Mouse (Mus musculus) CH12.LX (cell line): Measurements from ENCODE around the gene Epha2. TPM values are rescaled to one million over a fixed set of nuclear protein-coding genes. Genes with fewer than 3 reads are reported as not detected.

Source experiments
- DNase-seq: peaks from one replicate; pipeline ENCODE4 v3.0.0-alpha.2; 2013; ENCODE audit errors: extremely low read depth
- H3K27ac ChIP-seq: 2 replicates; pipeline ENCODE4 v1.5.1; 2012; ENCODE audit warnings: low read depth, mild to moderate bottlenecking, control low read depth, moderate library complexity; ENCODE audit not compliant: insufficient read depth
- H3K27me3 ChIP-seq: replicated peaks from 2 replicates; pipeline ENCODE3; 2012; ENCODE audit warnings: inconsistent platforms
- H3K36me3 ChIP-seq, 2 experiments: replicated peaks in 1 of 2; 2 replicates each; pipeline versions ENCODE3 to v1.6.1; 2012; ENCODE audit warnings: inconsistent platforms in 1 of 2, low read length in 1 of 2, mild to moderate bottlenecking in 1 of 2, mixed read lengths in 1 of 2, moderate library complexity in 1 of 2; ENCODE audit not compliant: control insufficient read depth in 1 of 2, insufficient read depth in 1 of 2
- H3K4me1 ChIP-seq, 2 experiments: 2 replicates each; pipeline ENCODE4 v1.6.1; 2012; ENCODE audit warnings: inconsistent platforms in 1 of 2, moderate library complexity in 1 of 2; ENCODE audit not compliant: insufficient read depth in 2 of 2, control insufficient read depth in 1 of 2
- H3K4me2 ChIP-seq: 2 replicates; pipeline ENCODE4 v1.6.1; 2012; ENCODE audit warnings: low read depth, mild to moderate bottlenecking, control low read depth; ENCODE audit not compliant: poor library complexity, insufficient read depth, severe bottlenecking
- H3K4me3 ChIP-seq, 3 experiments: fragments of 150-350 bp in 1 of 3; sonication (generic) in 1 of 3; replicated peaks in 1 of 3; 2 replicates each; pipeline versions ENCODE3 to v1.5.1; 2011 to 2012; ENCODE audit warnings: low read depth in 2 of 3, low read length in 2 of 3, mild to moderate bottlenecking in 2 of 3, moderate library complexity in 2 of 3, control low read depth in 1 of 3, improper control_type of control experiment in 1 of 3, inconsistent platforms in 1 of 3, mixed read lengths in 1 of 3; ENCODE audit not compliant: poor library complexity in 1 of 3
- H3K79me2 ChIP-seq: replicated peaks from 2 replicates; pipeline ENCODE4 v1.6.1; 2012; ENCODE audit warnings: mild to moderate bottlenecking, moderate library complexity; ENCODE audit not compliant: control insufficient read depth, poor library complexity, insufficient read depth, severe bottlenecking; ENCODE audit errors: extremely low read depth
- H3K9ac ChIP-seq: 2 replicates; pipeline ENCODE4 v1.6.1; 2012; ENCODE audit warnings: low read depth, mild to moderate bottlenecking, control low read depth, moderate library complexity; ENCODE audit not compliant: insufficient read depth
- H3K9me3 ChIP-seq: replicated peaks from 2 replicates; pipeline ENCODE3; 2012; ENCODE audit warnings: low read length, inconsistent platforms, mixed read lengths
- CHD1 ChIP-seq: IDR thresholded peaks from 2 replicates; pipeline ENCODE4 v1.6.1; 2012; ENCODE audit warnings: low read depth, low read length, improper control_type of control experiment, inconsistent platforms
- CHD2 ChIP-seq: IDR thresholded peaks from 2 replicates; pipeline ENCODE4 v1.6.1; 2011; ENCODE audit warnings: low read length, improper control_type of control experiment
- CTCF ChIP-seq, 2 experiments: IDR thresholded peaks in 1 of 2; conservative IDR thresholded peaks in 1 of 2; 2 replicates each; pipeline ENCODE4 v1.5.1; 2011 to 2012; ENCODE audit warnings: low read depth in 2 of 2, low read length in 2 of 2, improper control_type of control experiment in 1 of 2, inconsistent platforms in 1 of 2, mild to moderate bottlenecking in 1 of 2, moderate library complexity in 1 of 2
- EP300 ChIP-seq: IDR thresholded peaks from 2 replicates; pipeline ENCODE4 v1.6.1; 2011; ENCODE audit warnings: low read length, improper control_type of control experiment
- HCFC1 ChIP-seq: IDR thresholded peaks from 2 replicates; pipeline ENCODE4 v1.6.1; 2012; ENCODE audit warnings: low read depth, mild to moderate bottlenecking, inconsistent platforms, low read length, improper control_type of control experiment
- IRF4 ChIP-seq: IDR thresholded peaks from 2 replicates; pipeline ENCODE4 v1.6.1; 2014; ENCODE audit warnings: low read depth, mild to moderate bottlenecking, inconsistent platforms, low read length, improper control_type of control experiment
- JUN ChIP-seq: IDR thresholded peaks from 2 replicates; pipeline ENCODE4 v1.6.1; 2011; ENCODE audit warnings: low read depth, mild to moderate bottlenecking, low read length, improper control_type of control experiment, moderate library complexity; ENCODE audit not compliant: insufficient read depth
- JUND ChIP-seq: conservative IDR thresholded peaks from 2 replicates; pipeline ENCODE4 v1.6.1; 2011; ENCODE audit warnings: low read depth, low read length, improper control_type of control experiment
- KAT2A ChIP-seq: IDR thresholded peaks from 2 replicates; pipeline ENCODE4 v1.6.1; 2012; ENCODE audit warnings: low read length, improper control_type of control experiment, inconsistent platforms; ENCODE audit not compliant: insufficient replicate concordance
- MAFK ChIP-seq: IDR thresholded peaks from 2 replicates; pipeline ENCODE4 v1.6.1; 2011; ENCODE audit warnings: low read length, improper control_type of control experiment; ENCODE audit not compliant: insufficient replicate concordance
- MAZ ChIP-seq: IDR thresholded peaks from 2 replicates; pipeline ENCODE4 v1.6.1; 2012; ENCODE audit warnings: low read depth, mild to moderate bottlenecking, inconsistent platforms, low read length, improper control_type of control experiment, moderate library complexity
- MEF2A ChIP-seq: IDR thresholded peaks from 2 replicates; pipeline ENCODE4 v1.6.1; 2014; ENCODE audit warnings: low read depth, mild to moderate bottlenecking, inconsistent platforms, low read length, improper control_type of control experiment, borderline replicate concordance
- MXI1 ChIP-seq: IDR thresholded peaks from 2 replicates; pipeline ENCODE4 v1.6.1; 2011; ENCODE audit warnings: mild to moderate bottlenecking, low read depth, low read length, improper control_type of control experiment
- MYC ChIP-seq: IDR thresholded peaks from 2 replicates; pipeline ENCODE4 v1.6.1; 2011; ENCODE audit warnings: low read depth, mild to moderate bottlenecking, improper control_type of control experiment, low read length
- NRF1 ChIP-seq: IDR thresholded peaks from 2 replicates; pipeline ENCODE4 v1.6.1; 2014; ENCODE audit warnings: low read depth, mild to moderate bottlenecking, inconsistent platforms, low read length, improper control_type of control experiment, moderate library complexity
- POLR2A ChIP-seq: IDR thresholded peaks from 2 replicates; pipeline ENCODE4 v1.6.1; 2011; ENCODE audit warnings: low read depth, mild to moderate bottlenecking, improper control_type of control experiment, low read length
- POLR2AphosphoS2 ChIP-seq: IDR thresholded peaks from 2 replicates; pipeline ENCODE4 v1.6.1; 2011; ENCODE audit warnings: low read depth, low read length, improper control_type of control experiment
- RAD21 ChIP-seq: IDR thresholded peaks from 2 replicates; pipeline ENCODE4 v1.6.1; 2011; ENCODE audit warnings: low read depth, mild to moderate bottlenecking, low read length, improper control_type of control experiment, moderate library complexity
- RCOR1 ChIP-seq: conservative IDR thresholded peaks from 2 replicates; pipeline ENCODE4 v1.6.1; 2012; ENCODE audit warnings: low read depth, mild to moderate bottlenecking, inconsistent platforms, low read length, improper control_type of control experiment
- SIN3A ChIP-seq: IDR thresholded peaks from 2 replicates; pipeline ENCODE4 v1.6.1; 2012; ENCODE audit warnings: low read length, improper control_type of control experiment, inconsistent platforms
- SMC3 ChIP-seq: IDR thresholded peaks from 2 replicates; pipeline ENCODE4 v1.6.1; 2011; ENCODE audit warnings: low read depth, low read length, improper control_type of control experiment
- TBP ChIP-seq: conservative IDR thresholded peaks from 2 replicates; pipeline ENCODE4 v1.6.1; 2011; ENCODE audit warnings: low read depth, low read length, improper control_type of control experiment
- TCF12 ChIP-seq: IDR thresholded peaks from 2 replicates; pipeline ENCODE4 v1.6.1; 2014; ENCODE audit warnings: low read depth, mild to moderate bottlenecking, inconsistent platforms, low read length, improper control_type of control experiment
- USF1 ChIP-seq: IDR thresholded peaks from 2 replicates; pipeline ENCODE4 v1.6.1; 2014; ENCODE audit warnings: low read depth, mild to moderate bottlenecking, inconsistent platforms, low read length, improper control_type of control experiment
- USF2 ChIP-seq: conservative IDR thresholded peaks from 2 replicates; pipeline ENCODE4 v1.6.1; 2011; ENCODE audit warnings: low read depth, low read length, improper control_type of control experiment
- ZC3H11A ChIP-seq: IDR thresholded peaks from 2 replicates; pipeline ENCODE4 v1.6.1; 2012; ENCODE audit warnings: low read depth, mild to moderate bottlenecking, inconsistent platforms, low read length, improper control_type of control experiment
- ZKSCAN1 ChIP-seq: IDR thresholded peaks from 2 replicates; pipeline ENCODE4 v1.6.1; 2012; ENCODE audit warnings: low read depth, inconsistent platforms, low read length, improper control_type of control experiment, borderline replicate concordance
- ZMIZ1 ChIP-seq: IDR thresholded peaks from 2 replicates; pipeline ENCODE4 v1.6.1; 2012; ENCODE audit warnings: low read depth, mild to moderate bottlenecking, inconsistent platforms, low read length, improper control_type of control experiment
- ZNF384 ChIP-seq: IDR thresholded peaks from 2 replicates; pipeline ENCODE4 v1.6.1; 2012; ENCODE audit warnings: low read depth, low read length, improper control_type of control experiment, inconsistent platforms
- dilution Hi-C: fragments of 300-500 bp; cut with MboI; formaldehyde crosslinking; loops from 2 replicates; pipeline ENCODE4 v1.14.3; 2020; ENCODE audit warnings: low sequenced_read_pairs; ENCODE audit not compliant: extremely low pct_unique_long_range_greater_than_20kb, extremely low pct_ligation_motif_present
- in situ Hi-C: fragments of 300-500 bp; cut with MboI; formaldehyde crosslinking; loops from 3 replicates; pipeline ENCODE4 v1.14.3; 2019; ENCODE audit warnings: low sequenced_read_pairs, low pct_ligation_motif_present, low pct_unique_long_range_greater_than_20kb, mixed read lengths
- polyA plus RNA-seq: library from polyadenylated mRNA; unstranded; fragments of >175 nt; gene quantifications from 2 replicates; pipeline ENCODE4 v1.2.1, GENCODE M21; 2012; ENCODE audit warnings: low read depth; ENCODE audit not compliant: insufficient read length
- total RNA-seq, 2 experiments: library from RNA; depleted of rRNA; stranded (reverse); fragments of 300-350 nt in 1 of 2; fragments of >200 nt in 1 of 2; gene quantifications; 2 replicates each; pipeline ENCODE4 v1.2.3; 2012 to 2014

Epha2 gene
- total and polyA plus RNA-seq, 3 experiments, result 0.55 to 0.81 (median 0.67) TPM

- TF ChIP-seq NRF1 (no peak), CTCF (conservative IDR thresholded peaks at IDR 0.05 in 1 of 2, IDR thresholded peaks at IDR 0.05 in 1 of 2; ENCODE audit: low read depth in 2 of 2, low read length in 2 of 2) (no peak), JUND (no peak), USF2 (no peak), RCOR1 (no peak), IRF4 (no peak), RAD21 (no peak), POLR2AphosphoS2 (no peak), ZKSCAN1 (no peak), MAZ (no peak), USF1 (no peak), TBP (no peak), MAFK (no peak), POLR2A (no peak), ZNF384 (no peak), KAT2A (no peak), CHD2 (no peak), MYC (no peak), SIN3A (no peak), HCFC1 (no peak)
- Histone ChIP-seq H3K4me2 (no peak overlapping the region), H3K9ac (no peak overlapping the region)
Measured at GRCm38 (mm10) chr4:141306057-141306456, 5.0 kb downstream of the Epha2 start.

GRCm38 (mm10) chr4:141308381-141308780, 7.3 kb downstream of the Epha2 start:
- no peak overlapping the region for H3K4me2 ChIP-seq
- in situ Hi-C loops (no loop called here), dilution Hi-C loops (no loop called here)
- peaks cover 19 to 44% of the 10 kb centered on the region in 2 experiments for H3K4me1 ChIP-seq
- DNase-seq, result no peak
- H3K9ac ChIP-seq, result no peak overlapping the region
- no peak overlapping the region for H3K27ac ChIP-seq
- H3K79me2 ChIP-seq, result no peaks in the 10 kb centered on the region
- H3K27me3 ChIP-seq, result peaks cover 20% of the 10 kb centered on the region
- H3K9me3 ChIP-seq, result no peaks in the 10 kb centered on the region
- TF ChIP-seq CHD1 (no peak), RCOR1 (no peak), ZNF384 (no peak), CTCF (conservative IDR thresholded peaks at IDR 0.05 in 1 of 2, IDR thresholded peaks at IDR 0.05 in 1 of 2; ENCODE audit: low read depth in 2 of 2, low read length in 2 of 2) (no peak), ZC3H11A (no peak), TBP (no peak), SMC3 (no peak), MEF2A (no peak), USF2 (no peak), MXI1 (no peak), EP300 (no peak), TCF12 (no peak), JUN (no peak), ZKSCAN1 (no peak), POLR2AphosphoS2 (no peak), MYC (no peak), POLR2A (no peak), JUND (no peak), HCFC1 (no peak), ZMIZ1 (no peak)
- TF ChIP-seq, all 38 proteins: peak for 0
- no peak overlapping the region for H3K4me3 ChIP-seq
- H3K36me3 ChIP-seq, result peaks cover 0 to 1% of the 10 kb centered on the region in 2 experiments

More at GRCm38 (mm10) chr4:141306057-141306456, 5.0 kb downstream of the Epha2 start:
- H3K36me3 ChIP-seq, result peaks cover 0 to 1% of the 10 kb centered on the region in 2 experiments
- H3K27ac ChIP-seq, result no peak overlapping the region
- peaks cover 23 to 55% of the 10 kb centered on the region in 2 experiments for H3K4me1 ChIP-seq
- peaks cover 8% of the 10 kb centered on the region for H3K9me3 ChIP-seq
- H3K27me3 ChIP-seq, result peaks cover 23% of the 10 kb centered on the region
- no peaks in the 10 kb centered on the region for H3K79me2 ChIP-seq
- no peak for DNase-seq
- in situ Hi-C loops, result no loop called here
- dilution Hi-C loops, result no loop called here
- H3K4me3 ChIP-seq, result no peak overlapping the region
